Mouse (Mus musculus): ENCODE measurements around the gene Pard3b.

GRCm38 (mm10) chr1:62087464-62087863, 448.8 kb downstream of the Pard3b start:
- no peak for TF ChIP-seq CTCF (IDR thresholded peaks at IDR 0.05; ENCODE audit: insufficient read depth, low read length)
- TF ChIP-seq POLR2A (IDR thresholded peaks at IDR 0.05; ENCODE audit: borderline replicate concordance, extremely low read depth, low read depth, low read length) = no peak
